Mouse (Mus musculus): ENCODE results near the gene Hmbs.

DNA sequence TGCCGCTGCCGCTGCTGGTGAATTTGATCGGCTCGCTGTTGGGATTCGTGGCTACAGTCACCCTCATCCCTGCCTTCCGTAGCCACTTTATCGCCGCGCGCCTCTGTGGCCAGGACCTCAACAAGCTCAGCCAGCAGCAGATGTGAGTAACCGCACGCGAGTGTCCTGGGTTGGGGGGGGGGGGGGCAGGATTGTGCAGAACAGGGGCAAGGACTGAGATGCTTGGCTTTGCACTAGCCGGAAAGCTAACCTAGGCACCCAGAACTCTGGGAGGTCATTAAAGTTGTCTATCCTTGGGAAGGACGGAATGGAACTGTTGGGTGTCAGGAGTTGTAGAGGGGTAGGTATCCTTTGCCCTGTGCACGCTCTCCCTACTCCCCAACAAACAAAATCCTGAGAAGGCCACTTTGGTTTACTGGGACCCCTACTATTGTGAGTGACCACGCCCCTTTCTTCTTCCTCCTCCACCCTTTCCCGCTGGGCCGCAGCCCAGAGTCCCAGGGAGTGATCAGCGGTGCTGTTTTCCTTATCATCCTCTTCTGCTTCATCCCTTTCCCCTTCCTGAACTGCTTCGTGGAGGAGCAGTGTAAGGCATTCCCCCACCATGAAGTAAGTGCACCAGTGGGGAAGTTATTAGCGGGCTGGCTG, 16.8 kb downstream of the Hmbs start:
- TF ChIP-seq CTCF (IDR thresholded peaks at IDR 0.05; ENCODE audit: low read depth, low read length) (no peak), POLR2A (IDR thresholded peaks at IDR 0.05; ENCODE audit: insufficient read depth, low read length) (no peak), EP300 (IDR thresholded peaks at IDR 0.05; ENCODE audit: insufficient read depth, low read depth, low read length) (no peak)

Measured in ES-Bruce4 (cell line).